Mouse (Mus musculus): ENCODE results near the gene Vmn1r81. TPM values are rescaled to one million over a fixed set of nuclear protein-coding genes. Genes with fewer than 3 reads are reported as not detected.

The Vmn1r81 gene
- total RNA-seq (2021) = under 1 TPM; 0.02 to 0.04 TPM
- long read RNA-seq = 0 reads

- DNase-seq (ENCODE audit: low spot score in 2 of 2) = no peak
These were observed at the start of gene Vmn1r81 for GRCm38 (mm10) chr7:12268169-12268568. TSS of gene Vmn1r81 (minus strand) at chr7:12268269.

GRCm38 (mm10) chr7:12300130-12300529 is 32.1 kb upstream of the Vmn1r81 start, which contains the start of gene Vmn1r82:
TSS of gene Vmn1r82 (plus strand) at chr7:12300430.
- DNase-seq (ENCODE audit: low spot score in 2 of 2) = no peak

- DNase-seq (ENCODE audit: low spot score in 2 of 2) = no peak
These were observed 63.9 kb downstream of the Vmn1r81 start for GRCm38 (mm10) chr7:12204141-12204540.

Other genes with a start within 250 kb of the Vmn1r81 start
- not detected for gene Vmn1r77, start 231.5 kb downstream of the Vmn1r81 start, total RNA-seq (2021)
- not detected for gene Vmn1r78, start 118.0 kb downstream of the Vmn1r81 start, total RNA-seq (2021)
- not detected for gene Vmn1r79, start 97.0 kb downstream of the Vmn1r81 start, total RNA-seq (2021)
- not detected for gene Vmn1r80, start 79.0 kb downstream of the Vmn1r81 start, total RNA-seq (2021)
- gene Vmn1r82, start 32.2 kb upstream of the Vmn1r81 start, total RNA-seq (2021) = not detected
- gene Vmn1r83, start 61.2 kb upstream of the Vmn1r81 start, total RNA-seq (2021) = not detected
- gene Vmn1r84, start 101.0 kb upstream of the Vmn1r81 start, total RNA-seq (2021) = not detected
- gene Zfp551, start 154.5 kb upstream of the Vmn1r81 start, total RNA-seq (2021) = 1 to 10 TPM; 7.8 to 8.5 TPM
- 10 to 100 TPM; 16.2 to 17.7 TPM for gene Zfp606, start 210.0 kb upstream of the Vmn1r81 start, total RNA-seq (2021)
- gene 2900092C05Rik, start 244.2 kb upstream of the Vmn1r81 start, total RNA-seq (2021) = not detected